Mouse (Mus musculus) kidney, adult 10 weeks (tissue): ENCODE measurements around the gene Fam205a1. TPM values are rescaled to one million over a fixed set of nuclear protein-coding genes. Genes with fewer than 3 reads are reported as not detected.

ENCODE experiments used
- polyA plus RNA-seq: library from polyadenylated mRNA; stranded (reverse); fragments of 350-450 nt; fragmentation: Illumina TruSeq; extraction: RNeasy Lipid Tissue Mini Kit (QIAGEN cat#74804); gene quantifications from one replicate; pipeline ENCODE4 v1.2.3, GENCODE M21; 2014; ENCODE audit warnings: low read depth, low replicate concordance

Fam205a1 gene
- not detected for polyA plus RNA-seq

DNA sequence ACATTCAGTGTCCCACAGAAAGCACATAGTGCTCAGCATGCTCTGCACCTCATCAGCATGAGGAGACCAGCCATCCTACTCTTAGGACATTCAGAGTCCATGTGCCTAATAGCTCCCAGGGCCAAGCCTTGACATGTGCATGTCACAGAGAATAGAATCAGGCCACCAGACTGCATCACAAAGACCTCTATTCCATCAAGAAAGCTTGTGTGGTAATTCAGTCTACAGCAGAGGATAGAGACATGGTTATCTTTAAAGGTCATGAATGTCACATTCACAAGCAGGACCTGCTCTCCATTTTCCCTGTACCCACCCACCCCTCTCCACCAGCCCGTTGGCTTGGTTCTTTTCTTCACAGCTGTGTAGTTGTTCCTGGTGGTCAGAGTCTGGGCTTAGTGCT, at the start of gene Fam205a1:
Gene Fam205a1 (minus strand): TSS at position 101 of the 400 bp plus-strand sequence.

DNA sequence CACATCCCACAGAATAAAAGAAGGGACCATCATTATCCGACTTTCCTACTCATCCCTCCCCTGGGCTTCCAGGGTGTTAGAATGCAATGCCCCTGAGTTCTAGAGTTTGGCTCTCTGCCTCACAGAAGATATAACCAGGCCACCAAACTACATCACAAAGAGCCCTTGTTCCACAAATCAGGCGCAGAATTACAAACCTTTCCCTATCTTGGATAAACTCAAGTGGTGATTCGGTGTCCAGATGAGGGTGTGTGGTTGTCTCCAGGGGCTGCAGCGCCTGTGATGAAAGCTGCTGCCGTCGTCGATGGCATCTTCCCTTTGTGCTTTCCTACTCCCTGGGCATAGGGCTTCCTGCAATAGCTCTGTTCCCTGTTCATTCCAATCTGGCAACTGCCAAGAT, 20.4 kb upstream of the Fam205a1 start, which contains the start of gene Fam205c:
Gene Fam205c (minus strand): TSS at position 101 of the 400 bp plus-strand sequence.

DNA sequence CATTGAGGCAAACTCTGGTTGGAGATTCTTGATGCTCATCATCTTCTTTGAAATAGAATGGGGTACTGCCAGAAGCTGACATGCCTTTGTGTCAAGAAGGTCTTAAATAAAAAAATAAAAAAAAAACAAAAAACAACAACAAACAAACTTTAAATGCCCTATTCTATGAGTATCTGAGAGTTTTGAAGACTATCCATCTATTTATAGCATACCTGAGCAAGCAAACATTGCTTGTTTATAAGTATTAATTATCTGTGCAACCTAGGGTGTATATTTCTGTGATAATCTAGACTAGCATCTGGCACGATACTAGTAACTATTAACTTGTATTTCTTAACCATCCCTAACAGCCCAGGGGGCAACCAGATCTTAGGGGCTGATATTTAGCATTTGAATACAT, 3.0 kb upstream of the Fam205a1 start, which contains the start of gene Gm12394:
Gene Gm12394 (minus strand): TSS at position 101 of the 400 bp plus-strand sequence.

Other genes starting within 250 kb of the Fam205a1 start
- gene Gm10591, start 241.7 kb downstream of the Fam205a1 start, polyA plus RNA-seq = not detected
- not detected for gene Gm2564, start 224.2 kb downstream of the Fam205a1 start, polyA plus RNA-seq
- not detected for gene Ccl27b, start 198.6 kb downstream of the Fam205a1 start, polyA plus RNA-seq
- not detected for gene Il11ra2, start 192.0 kb downstream of the Fam205a1 start, polyA plus RNA-seq
- gene 4930578G10Rik, start 118.3 kb downstream of the Fam205a1 start, polyA plus RNA-seq = not detected
- not detected for gene Ccl19, start 97.3 kb downstream of the Fam205a1 start, polyA plus RNA-seq
- gene Ccl21a, start 79.9 kb downstream of the Fam205a1 start, polyA plus RNA-seq = not detected
- not detected for gene Gm12394, start 2.9 kb upstream of the Fam205a1 start, polyA plus RNA-seq
- gene Fam205c, start 20.3 kb upstream of the Fam205a1 start, polyA plus RNA-seq = not detected
- gene Phf24, start 62.8 kb upstream of the Fam205a1 start, polyA plus RNA-seq = 0.28 TPM
- 0.49 TPM for gene Dnajb5, start 95.9 kb upstream of the Fam205a1 start, polyA plus RNA-seq
- not detected for gene 1700022I11Rik, start 115.7 kb upstream of the Fam205a1 start, polyA plus RNA-seq
- 167 TPM for gene Vcp, start 146.6 kb upstream of the Fam205a1 start, polyA plus RNA-seq
- gene Fancg, start 156.6 kb upstream of the Fam205a1 start, polyA plus RNA-seq = 2.9 TPM
- gene Pigo, start 171.9 kb upstream of the Fam205a1 start, polyA plus RNA-seq = 2.6 TPM
- 28.3 TPM for gene Stoml2, start 177.8 kb upstream of the Fam205a1 start, polyA plus RNA-seq
- 1.9 TPM for gene Fam214b, start 192.3 kb upstream of the Fam205a1 start, polyA plus RNA-seq
- gene Unc13b, start 205.1 kb upstream of the Fam205a1 start, polyA plus RNA-seq = 5.1 TPM